Mouse (Mus musculus): ENCODE data around the gene Pdgfc. TPM values are rescaled to one million over a fixed set of nuclear protein-coding genes. Genes with fewer than 3 reads are reported as not detected.
"Not testable (repeated sequence)": the region's sequence is repeated elsewhere in the genome, so short reads cannot be mapped to it uniquely, and the experiment has no call there.

Pdgfc gene
- polyA plus RNA-seq, 1 experiment from 2014 or later: 36.4 TPM

- Histone ChIP-seq H3K27me3 (no peaks in the 10 kb centered on the region), H3K9ac (no peak overlapping the region), H3K9me3 (no peaks in the 10 kb centered on the region), H3K4me2 (no peak overlapping the region), H3K4me3 (no peak overlapping the region), H3K4me1 (no peaks in the 10 kb centered on the region), H3K36me3 (no peaks in the 10 kb centered on the region), H3K27ac (no peak overlapping the region)
- WGBS: 90% methylated on average over 1 of the region's 1 CpGs
- no peak for ATAC-seq (ENCODE audit: insufficient number of reproducible peaks, low FRiP score, low TSS enrichment, low read depth)
Observed at GRCm38 (mm10) chr3:81121731-81122130, 85.5 kb downstream of the Pdgfc start.

- no peaks in the 10 kb centered on the region for H3K4me1 ChIP-seq
- ATAC-seq (ENCODE audit: insufficient number of reproducible peaks, low FRiP score, low TSS enrichment, low read depth): no peak
- no peak overlapping the region for H3K4me2 ChIP-seq
- no peaks in the 10 kb centered on the region for H3K9me3 ChIP-seq
- 80% methylated on average over 3 of the region's 3 CpGs for WGBS
- H3K4me3 ChIP-seq: no peak overlapping the region
- no peaks in the 10 kb centered on the region for H3K36me3 ChIP-seq
- no peaks in the 10 kb centered on the region for H3K27me3 ChIP-seq
- H3K9ac ChIP-seq: no peak overlapping the region
- H3K27ac ChIP-seq: peak overlapping the region; percentile 22; the same call in 1 of the 2 replicates
Observed at GRCm38 (mm10) chr3:81123461-81123860, 87.2 kb downstream of the Pdgfc start.

- Histone ChIP-seq H3K27ac (no peak overlapping the region), H3K4me2 (no peak overlapping the region), H3K4me1 (no peaks in the 10 kb centered on the region), H3K9me3 (no peaks in the 10 kb centered on the region), H3K36me3 (no peaks in the 10 kb centered on the region), H3K9ac (no peak overlapping the region), H3K27me3 (no peaks in the 10 kb centered on the region), H3K4me3 (no peak overlapping the region)
- ATAC-seq (ENCODE audit: insufficient number of reproducible peaks, low FRiP score, low TSS enrichment, low read depth): no peak
- WGBS: 50% methylated on average over 2 of the region's 2 CpGs
Observed at GRCm38 (mm10) chr3:81127013-81127412, 90.8 kb downstream of the Pdgfc start.

- no peak overlapping the region for H3K9ac ChIP-seq
- no peak overlapping the region for H3K27ac ChIP-seq
- H3K4me2 ChIP-seq: no peak overlapping the region
- H3K4me3 ChIP-seq: no peak overlapping the region
- no peaks in the 10 kb centered on the region for H3K4me1 ChIP-seq
- no peak for ATAC-seq (ENCODE audit: insufficient number of reproducible peaks, low FRiP score, low TSS enrichment, low read depth)
- 72% methylated on average over 3 of the region's 3 CpGs for WGBS
- no peaks in the 10 kb centered on the region for H3K36me3 ChIP-seq
- no peaks in the 10 kb centered on the region for H3K27me3 ChIP-seq
- no peaks in the 10 kb centered on the region for H3K9me3 ChIP-seq
Observed at GRCm38 (mm10) chr3:81136985-81137384, 100.8 kb downstream of the Pdgfc start.

GRCm38 (mm10) chr3:81138030-81138429 lies 101.8 kb downstream of the Pdgfc start:
- H3K9ac ChIP-seq; ATAC-seq (ENCODE audit: insufficient number of reproducible peaks, low FRiP score, low TSS enrichment, low read depth); H3K4me2 ChIP-seq; H3K4me1 ChIP-seq; H3K4me3 ChIP-seq; H3K27me3 ChIP-seq; H3K36me3 ChIP-seq; H3K27ac ChIP-seq; H3K9me3 ChIP-seq: not testable (repeated sequence)
- WGBS: 83% methylated on average over 1 of the region's 1 CpGs

GRCm38 (mm10) chr3:81143730-81144129 lies 107.5 kb downstream of the Pdgfc start:
- ATAC-seq (ENCODE audit: insufficient number of reproducible peaks, low FRiP score, low TSS enrichment, low read depth): no peak
- H3K27ac ChIP-seq: no peak overlapping the region
- H3K27me3 ChIP-seq: no peaks in the 10 kb centered on the region
- H3K9ac ChIP-seq: no peak overlapping the region
- H3K36me3 ChIP-seq: no peaks in the 10 kb centered on the region
- no peak overlapping the region for H3K4me2 ChIP-seq
- H3K4me3 ChIP-seq: no peak overlapping the region
- no peaks in the 10 kb centered on the region for H3K9me3 ChIP-seq
- no peaks in the 10 kb centered on the region for H3K4me1 ChIP-seq

- no peak overlapping the region for H3K27ac ChIP-seq
- no peak overlapping the region for H3K9ac ChIP-seq
- no peaks in the 10 kb centered on the region for H3K9me3 ChIP-seq
- H3K27me3 ChIP-seq: no peaks in the 10 kb centered on the region
- no peak overlapping the region for H3K4me3 ChIP-seq
- no peaks in the 10 kb centered on the region for H3K4me1 ChIP-seq
- 32% methylated on average over 3 of the region's 3 CpGs for WGBS
- H3K4me2 ChIP-seq: no peak overlapping the region
- ATAC-seq (ENCODE audit: insufficient number of reproducible peaks, low FRiP score, low TSS enrichment, low read depth): no peak
- no peaks in the 10 kb centered on the region for H3K36me3 ChIP-seq
Observed at GRCm38 (mm10) chr3:81149109-81149521, 112.9 kb downstream of the Pdgfc start.

GRCm38 (mm10) chr3:81150228-81150627 lies 114.0 kb downstream of the Pdgfc start:
- Histone ChIP-seq H3K4me2 (no peak overlapping the region), H3K27ac (no peak overlapping the region), H3K27me3 (no peaks in the 10 kb centered on the region), H3K4me3 (no peak overlapping the region), H3K4me1 (no peaks in the 10 kb centered on the region), H3K9ac (no peak overlapping the region), H3K9me3 (no peaks in the 10 kb centered on the region), H3K36me3 (no peaks in the 10 kb centered on the region)
- ATAC-seq (ENCODE audit: insufficient number of reproducible peaks, low FRiP score, low TSS enrichment, low read depth): no peak

- H3K27ac ChIP-seq: no peak overlapping the region
- no peaks in the 10 kb centered on the region for H3K36me3 ChIP-seq
- H3K4me2 ChIP-seq: no peak overlapping the region
- no peak overlapping the region for H3K9ac ChIP-seq
- no peak overlapping the region for H3K4me3 ChIP-seq
- H3K4me1 ChIP-seq: no peaks in the 10 kb centered on the region
- 61% methylated on average over 1 of the region's 1 CpGs for WGBS
- ATAC-seq (ENCODE audit: insufficient number of reproducible peaks, low FRiP score, low TSS enrichment, low read depth): no peak
- H3K27me3 ChIP-seq: no peaks in the 10 kb centered on the region
- H3K9me3 ChIP-seq: no peaks in the 10 kb centered on the region
Observed at GRCm38 (mm10) chr3:81154420-81154819, 118.2 kb downstream of the Pdgfc start.

- H3K9ac ChIP-seq: no peak overlapping the region
- H3K27ac ChIP-seq: no peak overlapping the region
- H3K9me3 ChIP-seq: no peaks in the 10 kb centered on the region
- no peaks in the 10 kb centered on the region for H3K36me3 ChIP-seq
- ATAC-seq (ENCODE audit: insufficient number of reproducible peaks, low FRiP score, low TSS enrichment, low read depth): no peak
- no peaks in the 10 kb centered on the region for H3K4me1 ChIP-seq
- H3K27me3 ChIP-seq: no peaks in the 10 kb centered on the region
- no peak overlapping the region for H3K4me3 ChIP-seq
- H3K4me2 ChIP-seq: no peak overlapping the region
Observed at GRCm38 (mm10) chr3:81160457-81161165, 124.4 kb downstream of the Pdgfc start.

- no peaks in the 10 kb centered on the region for H3K9me3 ChIP-seq
- no peak overlapping the region for H3K4me2 ChIP-seq
- H3K4me1 ChIP-seq: no peaks in the 10 kb centered on the region
- no peaks in the 10 kb centered on the region for H3K36me3 ChIP-seq
- H3K27ac ChIP-seq: no peak overlapping the region
- ATAC-seq (ENCODE audit: insufficient number of reproducible peaks, low FRiP score, low TSS enrichment, low read depth): no peak
- H3K27me3 ChIP-seq: no peaks in the 10 kb centered on the region
- no peak overlapping the region for H3K9ac ChIP-seq
- no peak overlapping the region for H3K4me3 ChIP-seq
- 88% methylated on average over 4 of the region's 4 CpGs for WGBS
Observed at GRCm38 (mm10) chr3:81162129-81162528, 125.9 kb downstream of the Pdgfc start.

GRCm38 (mm10) chr3:81164091-81164490 lies 127.9 kb downstream of the Pdgfc start:
- Histone ChIP-seq H3K4me3 (no peak overlapping the region), H3K4me1 (no peaks in the 10 kb centered on the region), H3K27ac (no peak overlapping the region), H3K9ac (no peak overlapping the region), H3K36me3 (no peaks in the 10 kb centered on the region), H3K9me3 (no peaks in the 10 kb centered on the region), H3K4me2 (no peak overlapping the region), H3K27me3 (no peaks in the 10 kb centered on the region)
- 91% methylated on average over 5 of the region's 5 CpGs for WGBS
- no peak for ATAC-seq (ENCODE audit: insufficient number of reproducible peaks, low FRiP score, low TSS enrichment, low read depth)
